Comparison of ENCODE assay signal across 15 mouse cellular contexts in the genomic region with DNA sequence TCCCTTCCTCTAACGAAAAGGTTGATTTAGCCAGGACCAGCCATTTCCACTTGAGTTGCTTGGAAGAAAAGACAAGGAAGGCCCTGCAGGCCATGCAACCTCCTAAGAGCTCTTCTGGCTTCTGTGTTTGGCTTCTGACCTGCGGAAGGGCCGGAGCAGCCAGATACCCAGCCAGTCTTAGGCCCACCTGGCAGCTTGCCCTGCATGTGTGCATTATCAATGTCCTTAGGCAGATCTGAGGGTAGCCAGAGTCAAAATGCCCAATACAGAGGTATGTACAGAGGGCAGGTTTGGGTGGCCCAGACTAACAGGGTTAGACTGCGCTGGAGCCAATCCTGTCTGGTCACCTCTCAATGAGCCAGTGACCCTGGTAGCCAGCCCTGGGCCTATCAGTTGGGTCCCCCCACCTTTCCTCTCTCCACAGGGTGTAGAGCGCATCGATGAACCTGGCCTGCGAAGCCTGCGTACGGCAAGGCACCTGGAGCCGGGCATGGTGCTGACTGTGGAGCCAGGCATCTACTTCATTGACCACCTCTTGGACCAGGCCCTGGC. TPM values are rescaled to one million over a fixed set of nuclear protein-coding genes. Genes with fewer than 3 reads are reported as not detected.
A peak's percentile ranks its signal among the peaks of the same experiment; 100 is the strongest.
DNase-seq lines count a peak whose midpoint lies in the region; ATAC-seq and TF ChIP-seq lines count a peak whose summit lies in the region.
"Had no signal": no experiment of that assay in that cellular context is flagged by ENCODE, and none has a peak within 500 bp of the region (broad histone marks: within the 10 kb centered on the region; RNA-seq: fewer than 3 reads in every experiment).

No protein-coding gene starts in this region.

- no peak for TF ChIP-seq CTCF in hindbrain, postnatal 0 days (IDR thresholded peaks at IDR 0.05; ENCODE audit: low read depth)
- no peak for TF ChIP-seq CTCF in midbrain, postnatal 0 days (IDR thresholded peaks at IDR 0.05)

- H3K36me3 ChIP-seq in hindbrain, embryonic 14.5 days (replicated peaks; ENCODE audit: control insufficient read depth, insufficient read depth), result peaks cover 64% of the 10 kb centered on the region
- peaks cover 3% of the 10 kb centered on the region; the same call in 1 of the 2 replicates for H3K36me3 ChIP-seq in hindbrain, postnatal 0 days (ENCODE audit: insufficient read depth, low read length)
- H3K36me3 ChIP-seq in midbrain, embryonic 13.5 days, result peaks cover 59% of the 10 kb centered on the region
- peaks cover 47% of the 10 kb centered on the region for H3K36me3 ChIP-seq in midbrain, embryonic 14.5 days (ENCODE audit: control insufficient read depth, insufficient read depth, low read length)
- H3K36me3 ChIP-seq in midbrain, postnatal 0 days (ENCODE audit: insufficient read depth, low read length), result peaks cover 23% of the 10 kb centered on the region; the same call in 1 of the 2 replicates

- H3K9ac ChIP-seq in hindbrain, embryonic 14.5 days, result no peak overlapping the region
- no peak overlapping the region for H3K9ac ChIP-seq in hindbrain, postnatal 0 days (replicated peaks; ENCODE audit: low read length)
- no peak overlapping the region for H3K9ac ChIP-seq in midbrain, embryonic 13.5 days (replicated peaks)
- no peak overlapping the region for H3K9ac ChIP-seq in midbrain, embryonic 14.5 days (replicated peaks; ENCODE audit: low read length)
- H3K9ac ChIP-seq in midbrain, postnatal 0 days (replicated peaks; ENCODE audit: low read length, poor library complexity, severe bottlenecking), result no peak overlapping the region
- H3K9ac ChIP-seq: kidney, embryonic 15.5 days; liver, embryonic 15.5 days; neural tube, embryonic 13.5 days had no signal

- ATAC-seq in hindbrain, embryonic 14.5 days (ENCODE audit: low FRiP score), result 0 out of 2 replicates have a peak, but pooled peaks have one; percentile 21
- ATAC-seq in hindbrain, postnatal 0 days, result no peak; the same call in 1 of the 2 replicates
- ATAC-seq in midbrain, embryonic 13.5 days, result peak; percentile 34; the same call in 1 of the 2 replicates
- ATAC-seq in midbrain, embryonic 14.5 days (ENCODE audit: low FRiP score, low TSS enrichment), result no peak
- ATAC-seq in erythroid progenitor cell, adult 5-6 weeks (replicated peaks; ENCODE audit: low FRiP score, poor library complexity, severe bottlenecking), result 0 out of 2 replicates have a peak, but pooled peaks have one; percentile 18
- ATAC-seq in midbrain, postnatal 0 days (ENCODE audit: low FRiP score), result 0 out of 2 replicates have a peak, but pooled peaks have one; percentile 50
- ATAC-seq in megakaryocyte, adult 5-6 weeks (ENCODE audit: poor library complexity, severe bottlenecking), result no peak

- no peaks in the 10 kb centered on the region for H3K9me3 ChIP-seq in hindbrain, embryonic 14.5 days (ENCODE audit: control insufficient read depth, low read length)
- H3K9me3 ChIP-seq in hindbrain, postnatal 0 days (ENCODE audit: low read length), result no peaks in the 10 kb centered on the region
- no peaks in the 10 kb centered on the region for H3K9me3 ChIP-seq in midbrain, embryonic 13.5 days
- no peaks in the 10 kb centered on the region for H3K9me3 ChIP-seq in midbrain, embryonic 14.5 days (ENCODE audit: control insufficient read depth, low read length)
- no peaks in the 10 kb centered on the region for H3K9me3 ChIP-seq in midbrain, postnatal 0 days (ENCODE audit: low read length)
- H3K9me3 ChIP-seq: heart, embryonic 10.5 days; kidney, embryonic 15.5 days; liver, embryonic 15.5 days; neural tube, embryonic 13.5 days had no signal

- H3K27ac ChIP-seq in hindbrain, embryonic 14.5 days, result no peak overlapping the region
- H3K27ac ChIP-seq in hindbrain, postnatal 0 days, result no peak overlapping the region
- H3K27ac ChIP-seq in midbrain, embryonic 13.5 days, result no peak overlapping the region
- no peak overlapping the region for H3K27ac ChIP-seq in midbrain, embryonic 14.5 days (replicated peaks; ENCODE audit: low read depth, low read length)
- H3K27ac ChIP-seq in midbrain, postnatal 0 days (ENCODE audit: low read depth, low read length), result no peak overlapping the region
- H3K27ac ChIP-seq: heart, embryonic 10.5 days; kidney, embryonic 15.5 days; liver, embryonic 15.5 days had no signal

- H3K27me3 ChIP-seq in hindbrain, embryonic 14.5 days (ENCODE audit: control insufficient read depth, insufficient read depth, low read length), result no peaks in the 10 kb centered on the region
- H3K27me3 ChIP-seq in hindbrain, postnatal 0 days (ENCODE audit: insufficient read depth, low read length), result no peaks in the 10 kb centered on the region
- H3K27me3 ChIP-seq in midbrain, embryonic 13.5 days, result no peaks in the 10 kb centered on the region
- no peaks in the 10 kb centered on the region for H3K27me3 ChIP-seq in midbrain, embryonic 14.5 days (ENCODE audit: control insufficient read depth, insufficient read depth, low read length)
- H3K27me3 ChIP-seq in midbrain, postnatal 0 days (ENCODE audit: insufficient read depth, low read length), result no peaks in the 10 kb centered on the region
- H3K27me3 ChIP-seq: kidney, embryonic 15.5 days; liver, embryonic 15.5 days; neural tube, embryonic 13.5 days had no signal

- H3K4me2 ChIP-seq in hindbrain, embryonic 14.5 days (replicated peaks), result no peak overlapping the region
- H3K4me2 ChIP-seq in hindbrain, postnatal 0 days (ENCODE audit: low read depth, low read length), result no peak overlapping the region
- H3K4me2 ChIP-seq in midbrain, embryonic 13.5 days (replicated peaks), result no peak overlapping the region
- no peak overlapping the region for H3K4me2 ChIP-seq in midbrain, embryonic 14.5 days (ENCODE audit: low read length)
- no peak overlapping the region for H3K4me2 ChIP-seq in midbrain, postnatal 0 days (ENCODE audit: low read depth, low read length, poor library complexity, severe bottlenecking)
- H3K4me2 ChIP-seq: kidney, embryonic 15.5 days; liver, embryonic 15.5 days; neural tube, embryonic 13.5 days had no signal

- 92% methylated on average over 10 of the region's 10 CpGs for WGBS in hindbrain, embryonic 14.5 days
- 91% methylated on average over 10 of the region's 10 CpGs for WGBS in hindbrain, postnatal 0 days
- 90% methylated on average over 10 of the region's 10 CpGs for WGBS in midbrain, embryonic 13.5 days
- WGBS in midbrain, embryonic 14.5 days, result 94% methylated on average over 10 of the region's 10 CpGs
- 94% methylated on average over 10 of the region's 10 CpGs for WGBS in midbrain, postnatal 0 days

- H3K4me3 ChIP-seq in hindbrain, embryonic 14.5 days (replicated peaks; ENCODE audit: low read length), result no peak overlapping the region
- H3K4me3 ChIP-seq in hindbrain, postnatal 0 days (ENCODE audit: low read length), result no peak overlapping the region
- no peak overlapping the region for H3K4me3 ChIP-seq in midbrain, embryonic 13.5 days (replicated peaks)
- H3K4me3 ChIP-seq in midbrain, embryonic 14.5 days (replicated peaks; ENCODE audit: low read depth, low read length), result no peak overlapping the region
- H3K4me3 ChIP-seq in midbrain, postnatal 0 days (ENCODE audit: low read depth, low read length), result no peak overlapping the region
- H3K4me3 ChIP-seq: heart, embryonic 10.5 days; kidney, embryonic 15.5 days; liver, embryonic 15.5 days; neural tube, embryonic 13.5 days had no signal

- DNase-seq in hindbrain, embryonic 14.5 days (ENCODE audit: low spot score), result no peak
- DNase-seq in hindbrain, postnatal 0 days (ENCODE audit: low spot score), result no peak
- DNase-seq in midbrain, embryonic 14.5 days, result no peak
- no peak for DNase-seq in midbrain, postnatal 0 days (ENCODE audit: low spot score)
- DNase-seq: heart, postnatal 4 days; left cerebral cortex, postnatal 4 days; right cerebral cortex, postnatal 4 days; thymus, postnatal 4 days had no signal

- no peaks in the 10 kb centered on the region for H3K4me1 ChIP-seq in hindbrain, embryonic 14.5 days (replicated peaks; ENCODE audit: control insufficient read depth, insufficient read depth, low read length)
- H3K4me1 ChIP-seq in hindbrain, postnatal 0 days (ENCODE audit: insufficient read depth, low read length), result no peaks in the 10 kb centered on the region; the same call in 1 of the 2 replicates
- H3K4me1 ChIP-seq in midbrain, embryonic 13.5 days (replicated peaks), result 0 out of 2 replicates have a peak, but pooled peaks cover 3% of the 10 kb centered on the region
- no peaks in the 10 kb centered on the region for H3K4me1 ChIP-seq in midbrain, embryonic 14.5 days (ENCODE audit: control insufficient read depth, insufficient read depth, low read length)
- H3K4me1 ChIP-seq in midbrain, postnatal 0 days (ENCODE audit: insufficient read depth, low read length), result no peaks in the 10 kb centered on the region
- H3K4me1 ChIP-seq: heart, embryonic 10.5 days; kidney, embryonic 15.5 days had no signal

RNA-seq across cellular contexts. Expression of gene Cebpg, which starts 13.0 kb away (rescaled TPM):
- polyA plus RNA-seq in hindbrain, embryonic 14.5 days (2014; fragmentation: Nextera tagmentation; extraction: Ambion mirVana), result 28.3 and 30.8 TPM in 2 replicates
- total RNA-seq in hindbrain, postnatal 0 days (2014; rRNA removed), result 8.9 and 13.2 TPM in 2 replicates
- polyA plus RNA-seq in hindbrain, postnatal 0 days (2015; fragmentation: Nextera tagmentation; extraction: Ambion mirVana), result 14.9 and 16.0 TPM in 2 replicates
- 42.4 and 46.1 TPM in 2 replicates for polyA plus RNA-seq in midbrain, embryonic 13.5 days (2015; fragmentation: Nextera tagmentation; extraction: Ambion mirVana)
- 29.6 and 32.0 TPM in 2 replicates for polyA plus RNA-seq in midbrain, embryonic 14.5 days (2014; fragmentation: Nextera tagmentation; extraction: Ambion mirVana)
- total RNA-seq in erythroid progenitor cell, adult 5-6 weeks (2015; ENCODE audit: low replicate concordance), result 41.1 and 56.6 TPM in 2 replicates
- total RNA-seq in erythroid progenitor cell, adult 5-6 weeks (2017; ENCODE audit: low replicate concordance), result 55.4 and 81.1 TPM in 2 replicates
- 13.9 and 31.9 TPM in 2 replicates for total RNA-seq in midbrain, postnatal 0 days (2014; rRNA removed)
- polyA plus RNA-seq in midbrain, postnatal 0 days (2015; fragmentation: Nextera tagmentation; extraction: Ambion mirVana), result 10.8 and 12.8 TPM in 2 replicates
- 29.8 and 33.5 TPM in 2 replicates for total RNA-seq in megakaryocyte, adult 5-6 weeks (2015)
- 60.1 and 86.5 TPM in 2 replicates for total RNA-seq in megakaryocyte, adult 5-6 weeks (2017)

Comparison
In these comparisons a context has a peak if more than half of its experiments do, and no peak if none do; other contexts are left out.
1. ATAC-seq: peak in hindbrain, embryonic 14.5 days (single experiment), midbrain, embryonic 13.5 days (single experiment), erythroid progenitor cell, adult 5-6 weeks (single experiment) and midbrain, postnatal 0 days (single experiment); none in hindbrain, postnatal 0 days (single experiment), midbrain, embryonic 14.5 days (single experiment) and megakaryocyte, adult 5-6 weeks (single experiment).